Mouse (Mus musculus) NIH3T3 (cell line): ENCODE results near the gene C1qa.

ENCODE experiments used
- DNase-seq: peaks from one replicate; pipeline ENCODE4 v3.0.0-alpha.2; 2012; ENCODE audit warnings: low read depth

C1qa gene

GRCm38 (mm10) chr4:136898637-136899036, at the start of gene C1qa:
TSS of gene C1qa (minus strand) at chr4:136898803.
- no peak for DNase-seq

GRCm38 (mm10) chr4:136945397-136945796, 46.8 kb upstream of the C1qa start:
- no peak for DNase-seq

GRCm38 (mm10) chr4:136944558-136945350, 46.2 kb upstream of the C1qa start:
- no peak for DNase-seq

GRCm38 (mm10) chr4:136943175-136943574, 44.6 kb upstream of the C1qa start:
- DNase-seq = no peak

GRCm38 (mm10) chr4:136942761-136943160, 44.2 kb upstream of the C1qa start:
- DNase-seq = no peak

GRCm38 (mm10) chr4:136937935-136938334, 39.3 kb upstream of the C1qa start:
- DNase-seq = no peak

- no peak for DNase-seq
These were observed 38.7 kb upstream of the C1qa start for GRCm38 (mm10) chr4:136937344-136937743.

- peak; percentile 6 for DNase-seq
These were observed 36.4 kb upstream of the C1qa start for GRCm38 (mm10) chr4:136934746-136935613.

GRCm38 (mm10) chr4:136930474-136930873, 31.9 kb upstream of the C1qa start:
- no peak for DNase-seq

- peak; percentile 59 for DNase-seq
These were observed 30.3 kb upstream of the C1qa start for GRCm38 (mm10) chr4:136928928-136929327.

GRCm38 (mm10) chr4:136925804-136926203, 27.2 kb upstream of the C1qa start:
- DNase-seq = no peak

- peak; percentile 82 for DNase-seq
These were observed 25.9 kb upstream of the C1qa start for GRCm38 (mm10) chr4:136924529-136924928.

GRCm38 (mm10) chr4:136919526-136919925, 20.9 kb upstream of the C1qa start:
- DNase-seq = no peak

GRCm38 (mm10) chr4:136918834-136919233, 20.2 kb upstream of the C1qa start:
- no peak for DNase-seq

- DNase-seq = no peak
These were observed 18.5 kb upstream of the C1qa start for GRCm38 (mm10) chr4:136917165-136917524.

GRCm38 (mm10) chr4:136916359-136917164, 18.0 kb upstream of the C1qa start:
- DNase-seq = no peak

GRCm38 (mm10) chr4:136912841-136913240, 14.2 kb upstream of the C1qa start:
- no peak for DNase-seq

GRCm38 (mm10) chr4:136911804-136912203, 13.2 kb upstream of the C1qa start:
- no peak for DNase-seq

- DNase-seq = no peak
These were observed 12.6 kb upstream of the C1qa start for GRCm38 (mm10) chr4:136911211-136911646.

GRCm38 (mm10) chr4:136907809-136908208, 9.2 kb upstream of the C1qa start:
- no peak for DNase-seq

- peak; percentile 83 for DNase-seq
These were observed 8.4 kb upstream of the C1qa start for GRCm38 (mm10) chr4:136907033-136907432.
